Mouse (Mus musculus) ES-E14 (cell line): Measurements from ENCODE around the gene Zdhhc22. TPM values are rescaled to one million over a fixed set of nuclear protein-coding genes. Genes with fewer than 3 reads are reported as not detected.

Experiments used
- DNase-seq: peaks from one replicate; pipeline ENCODE4 v3.0.0-alpha.2; 2013; ENCODE audit warnings: low read depth, low spot score
- H3K27ac ChIP-seq: 2 replicates; pipeline ENCODE4 v1.5.1; 2012; ENCODE audit warnings: low read depth, mild to moderate bottlenecking, low read length, moderate library complexity, mixed read lengths; ENCODE audit not compliant: poor library complexity, insufficient read depth, severe bottlenecking
- H3K36me3 ChIP-seq: 2 replicates; pipeline ENCODE4 v1.6.1; 2012; ENCODE audit warnings: mild to moderate bottlenecking, low read length, moderate library complexity, mixed read lengths; ENCODE audit not compliant: control insufficient read depth, poor library complexity, insufficient read depth, severe bottlenecking
- H3K4me1 ChIP-seq, 2 experiments: fragments of 150-350 bp in 1 of 2; sonication (generic) in 1 of 2; 2 replicates each; pipeline ENCODE4 v1.6.1; 2012; ENCODE audit warnings: low read length in 2 of 2, mild to moderate bottlenecking in 1 of 2, mixed read lengths in 1 of 2; ENCODE audit not compliant: control insufficient read depth in 2 of 2, insufficient read depth in 2 of 2, poor library complexity in 1 of 2
- H3K4me3 ChIP-seq, 2 experiments: fragments of 150-350 bp in 1 of 2; sonication (generic) in 1 of 2; 2 replicates each; pipeline ENCODE4 v1.5.1; 2012; ENCODE audit warnings: low read length in 2 of 2, low read depth in 1 of 2, mild to moderate bottlenecking in 1 of 2, mixed read lengths in 1 of 2; ENCODE audit not compliant: insufficient read depth in 1 of 2, poor library complexity in 1 of 2, severe bottlenecking in 1 of 2
- H3K9ac ChIP-seq: 2 replicates; pipeline ENCODE4 v1.6.1; 2012; ENCODE audit warnings: low read depth, mild to moderate bottlenecking, low read length, mixed read lengths; ENCODE audit not compliant: poor library complexity, insufficient read depth, severe bottlenecking
- H3K9me3 ChIP-seq: fragments of 150-350 bp; sonication (generic); 2 replicates; pipeline ENCODE4 v1.6.1; 2012; ENCODE audit warnings: low read depth, mild to moderate bottlenecking, low read length; ENCODE audit not compliant: control insufficient read depth, insufficient read depth
- CHD2 ChIP-seq: IDR thresholded peaks from 2 replicates; pipeline ENCODE4 v1.6.1; 2014; ENCODE audit warnings: mild to moderate bottlenecking, low read depth, low read length, inconsistent platforms
- HCFC1 ChIP-seq: IDR thresholded peaks from 2 replicates; pipeline ENCODE4 v1.6.1; 2012; ENCODE audit warnings: low read length, inconsistent platforms, borderline replicate concordance; ENCODE audit not compliant: insufficient read depth
- MAFK ChIP-seq: IDR thresholded peaks from 2 replicates; pipeline ENCODE4 v1.6.1; 2014; ENCODE audit warnings: mild to moderate bottlenecking, low read depth, low read length, inconsistent platforms; ENCODE audit not compliant: insufficient read depth
- ZC3H11A ChIP-seq: IDR thresholded peaks from 2 replicates; pipeline ENCODE4 v1.6.1; 2012; ENCODE audit warnings: low read depth, mild to moderate bottlenecking, inconsistent platforms, low read length, borderline replicate concordance
- ZNF384 ChIP-seq: IDR thresholded peaks from 2 replicates; pipeline ENCODE4 v1.6.1; 2012; ENCODE audit warnings: low read depth, low read length, inconsistent platforms
- in situ Hi-C, 2 experiments: fragments of 600-800 bp; cut with MboI; formaldehyde crosslinking; loops; one replicate each; pipeline ENCODE4 v1.15.1; 2025; ENCODE audit warnings: low sequenced_read_pairs in 2 of 2, inconsistent platforms in 1 of 2; ENCODE audit not compliant: unreplicated experiment in 2 of 2
- total RNA-seq: library from RNA; depleted of rRNA; stranded (reverse); fragments of 300-350 nt; gene quantifications from 2 replicates; pipeline ENCODE4 v1.2.3, GENCODE M21; 2012

The Zdhhc22 gene
- total RNA-seq, 1 experiment: not detected

GRCm38 (mm10) chr12:87004596-87004995, 14.4 kb upstream of the Zdhhc22 start:
- peaks cover 0 to 11% of the 10 kb centered on the region in 2 experiments; a peak in 1 of 4 replicates for H3K4me1 ChIP-seq
- in situ Hi-C loops: no loop called here
- DNase-seq: no peak
- no peak overlapping the region for H3K4me3 ChIP-seq
- no peaks in the 10 kb centered on the region for H3K36me3 ChIP-seq
- no peak overlapping the region for H3K9ac ChIP-seq
- no peaks in the 10 kb centered on the region for H3K9me3 ChIP-seq
- no peak overlapping the region for H3K27ac ChIP-seq
- TF ChIP-seq ZC3H11A: no peak
- TF ChIP-seq CHD2: no peak
- no peak for TF ChIP-seq HCFC1
- TF ChIP-seq MAFK: no peak
- no peak for TF ChIP-seq ZNF384

- Histone ChIP-seq H3K36me3 (no peaks in the 10 kb centered on the region), H3K4me1 (peaks cover 0 to 11% of the 10 kb centered on the region in 2 experiments; a peak in 1 of 4 replicates), H3K27ac (no peak overlapping the region), H3K9me3 (no peaks in the 10 kb centered on the region), H3K9ac (no peak overlapping the region), H3K4me3 (no peak overlapping the region)
- DNase-seq: no peak
- no peak for TF ChIP-seq CHD2
- TF ChIP-seq HCFC1: no peak
- no peak for TF ChIP-seq ZC3H11A
- in situ Hi-C loops: no loop called here
Measured at GRCm38 (mm10) chr12:87003606-87004005, 13.4 kb upstream of the Zdhhc22 start.

- H3K4me3 ChIP-seq: no peak overlapping the region
- no peaks in the 10 kb centered on the region for H3K9me3 ChIP-seq
- H3K9ac ChIP-seq: no peak overlapping the region
- no peaks in the 10 kb centered on the region for H3K36me3 ChIP-seq
- H3K27ac ChIP-seq: no peak overlapping the region
- no peak for DNase-seq
- in situ Hi-C loops: no loop called here
- H3K4me1 ChIP-seq: peaks cover 0 to 11% of the 10 kb centered on the region in 2 experiments; a peak in 1 of 4 replicates
- TF ChIP-seq MAFK: no peak
- TF ChIP-seq ZC3H11A: no peak
Measured at GRCm38 (mm10) chr12:87002815-87003214, 12.6 kb upstream of the Zdhhc22 start.

GRCm38 (mm10) chr12:87002209-87002608, 12.0 kb upstream of the Zdhhc22 start:
- in situ Hi-C loops: no loop called here
- no peaks in the 10 kb centered on the region for H3K36me3 ChIP-seq
- H3K4me3 ChIP-seq: no peak overlapping the region
- TF ChIP-seq ZC3H11A: no peak
- DNase-seq: no peak
- no peaks in the 10 kb centered on the region for H3K9me3 ChIP-seq
- H3K9ac ChIP-seq: no peak overlapping the region
- peaks cover 0 to 11% of the 10 kb centered on the region in 2 experiments; a peak in 1 of 4 replicates for H3K4me1 ChIP-seq
- H3K27ac ChIP-seq: no peak overlapping the region

- TF ChIP-seq MAFK (no peak), CHD2 (no peak), ZC3H11A (no peak), HCFC1 (no peak), ZNF384 (no peak)
- DNase-seq: no peak
- H3K4me1 ChIP-seq: peaks cover 0 to 11% of the 10 kb centered on the region in 2 experiments; a peak in 1 of 4 replicates
- no peak overlapping the region for H3K27ac ChIP-seq
- no peak overlapping the region for H3K9ac ChIP-seq
- no peak overlapping the region for H3K4me3 ChIP-seq
- in situ Hi-C loops: no loop called here
- H3K36me3 ChIP-seq: no peaks in the 10 kb centered on the region
- no peaks in the 10 kb centered on the region for H3K9me3 ChIP-seq
Measured at GRCm38 (mm10) chr12:87000840-87001176, 10.6 kb upstream of the Zdhhc22 start.
